Comparison of ENCODE assay signal across 9 mouse cellular contexts in genomic region chr14:72506723-72507420, GRCm38 (mm10). TPM values are rescaled to one million over a fixed set of nuclear protein-coding genes. Genes with fewer than 3 reads are reported as not detected.
DNase-seq lines count a peak whose midpoint lies in the region; ATAC-seq and TF ChIP-seq lines count a peak whose summit lies in the region.
"Had no signal": no experiment of that assay in that cellular context is flagged by ENCODE, and none has a peak within 500 bp of the region (broad histone marks: within the 10 kb centered on the region; RNA-seq: fewer than 3 reads in every experiment).

No protein-coding gene starts in this region.

- peak; percentile 24 for DNase-seq in embryo, embryonic 10 days (ENCODE audit: low spot score)
- no peak for DNase-seq in embryo, embryonic 10.5 days (ENCODE audit: low spot score)
- peak; percentile 41 for DNase-seq in ES-E14 (ENCODE audit: low read depth, low spot score)
- peak; percentile 91 for DNase-seq in midbrain, embryonic 11.5 days (ENCODE audit: low spot score, missing footprints)
- DNase-seq in left cerebral cortex, adult 8-10 months (ENCODE audit: low spot score in 2 of 2): no peak
- DNase-seq in frontal cortex, postnatal 10 days (ENCODE audit: low spot score in 2 of 2): no peak
- no peak for DNase-seq in urinary bladder, postnatal 36 days (ENCODE audit: low spot score in 2 of 2)

- peaks cover 2 to 7% of the 10 kb centered on the region in 2 experiments; a peak in 2 of 4 replicates for H3K4me1 ChIP-seq in ES-E14 (ENCODE audit: control insufficient read depth in 2 of 2, insufficient read depth in 2 of 2, low read length in 2 of 2, poor library complexity in 1 of 2)
- H3K4me1 ChIP-seq in hindbrain, embryonic 13.5 days (replicated peaks): peaks cover 10% of the 10 kb centered on the region
- H3K4me1 ChIP-seq in midbrain, embryonic 11.5 days (ENCODE audit: control insufficient read depth, insufficient read depth, low read length): peaks cover 11% of the 10 kb centered on the region; the same call in 1 of the 2 replicates

- no peak overlapping the region for H3K27ac ChIP-seq in ES-E14 (ENCODE audit: insufficient read depth, low read depth, low read length, poor library complexity, severe bottlenecking)
- H3K27ac ChIP-seq in hindbrain, embryonic 13.5 days: no peak overlapping the region
- no peak overlapping the region for H3K27ac ChIP-seq in midbrain, embryonic 11.5 days (ENCODE audit: low read depth, low read length)
- H3K27ac ChIP-seq: macrophage had no signal

- H3K36me3 ChIP-seq in ES-E14 (ENCODE audit: control insufficient read depth, insufficient read depth, low read length, poor library complexity, severe bottlenecking): no peaks in the 10 kb centered on the region
- H3K36me3 ChIP-seq in hindbrain, embryonic 13.5 days: no peaks in the 10 kb centered on the region
- no peaks in the 10 kb centered on the region for H3K36me3 ChIP-seq in midbrain, embryonic 11.5 days (ENCODE audit: control insufficient read depth, insufficient read depth, low read length)

- no peak overlapping the region for H3K4me3 ChIP-seq in ES-E14 (ENCODE audit: insufficient read depth in 1 of 2, low read depth in 1 of 2, low read length in 2 of 2, poor library complexity in 1 of 2, severe bottlenecking in 1 of 2)
- H3K4me3 ChIP-seq in hindbrain, embryonic 13.5 days: peak overlapping the region; percentile 22
- H3K4me3 ChIP-seq in midbrain, embryonic 11.5 days (ENCODE audit: low read depth, low read length): peak overlapping the region; percentile 23

- H3K9ac ChIP-seq in ES-E14 (ENCODE audit: insufficient read depth, low read depth, low read length, poor library complexity, severe bottlenecking): no peak overlapping the region
- peak overlapping the region; percentile 58; the same call in 1 of the 2 replicates for H3K9ac ChIP-seq in hindbrain, embryonic 13.5 days
- H3K9ac ChIP-seq in midbrain, embryonic 11.5 days (ENCODE audit: low read length): peak overlapping the region; percentile 60

- 0 out of 2 replicates have a peak, but pooled peaks cover 7% of the 10 kb centered on the region for H3K27me3 ChIP-seq in hindbrain, embryonic 13.5 days
- H3K27me3 ChIP-seq in midbrain, embryonic 11.5 days (ENCODE audit: control insufficient read depth, insufficient read depth, low read length): no peaks in the 10 kb centered on the region

- H3K9me3 ChIP-seq in ES-E14 (ENCODE audit: control insufficient read depth, insufficient read depth, low read depth, low read length): no peaks in the 10 kb centered on the region
- H3K9me3 ChIP-seq in hindbrain, embryonic 13.5 days: no peaks in the 10 kb centered on the region
- H3K9me3 ChIP-seq in midbrain, embryonic 11.5 days (ENCODE audit: control insufficient read depth, low read length): no peaks in the 10 kb centered on the region

- WGBS in hindbrain, embryonic 13.5 days: 20% methylated on average over 11 of the region's 11 CpGs
- WGBS in midbrain, embryonic 11.5 days: 10% methylated on average over 11 of the region's 11 CpGs

- H3K4me2 ChIP-seq in hindbrain, embryonic 13.5 days: peak overlapping the region; percentile 51
- peak overlapping the region; percentile 52 for H3K4me2 ChIP-seq in midbrain, embryonic 11.5 days

- ATAC-seq in hindbrain, embryonic 13.5 days (ENCODE audit: low FRiP score): no peak
- ATAC-seq in midbrain, embryonic 11.5 days (ENCODE audit: low FRiP score): peak; percentile 45

- in situ Hi-C loops in ES-E14 (cut with MboI; ENCODE audit: low sequenced_read_pairs in 2 of 2, unreplicated experiment in 2 of 2): no loop called here

TF ChIP-seq in ES-E14, 5 proteins besides CTCF, POLR2A, EP300 and RAD21:
- no peak for TF ChIP-seq ZNF384 (IDR thresholded peaks at IDR 0.05; ENCODE audit: low read depth, low read length)
- no peak for TF ChIP-seq CHD2 (IDR thresholded peaks at IDR 0.05; ENCODE audit: low read depth, low read length)
- no peak for TF ChIP-seq MAFK (IDR thresholded peaks at IDR 0.05; ENCODE audit: insufficient read depth, low read depth, low read length)
- no peak for TF ChIP-seq HCFC1 (IDR thresholded peaks at IDR 0.05; ENCODE audit: borderline replicate concordance, insufficient read depth, low read length)
- no peak for TF ChIP-seq ZC3H11A (IDR thresholded peaks at IDR 0.05; ENCODE audit: borderline replicate concordance, low read depth, low read length)

RNA-seq across cellular contexts. Expression of gene Gm9195, which starts 15.2 kb away (rescaled TPM):
- total RNA-seq in ES-E14 (2012; rRNA removed): not detected in 2 replicates
- not detected in 2 replicates for polyA plus RNA-seq in hindbrain, embryonic 13.5 days (2015; fragmentation: Nextera tagmentation; extraction: Ambion mirVana)
- not detected in 2 replicates for polyA plus RNA-seq in midbrain, embryonic 11.5 days (2014; fragmentation: Nextera tagmentation; extraction: Ambion mirVana)
- total RNA-seq in left cerebral cortex, adult 8-10 months (2022): not detected
- polyA plus RNA-seq: macrophage had no signal

Comparison
In these comparisons a context has a peak if more than half of its experiments do, and no peak if none do; other contexts are left out.
1. DNase-seq: peak in embryo, embryonic 10 days (single experiment), ES-E14 (single experiment) and midbrain, embryonic 11.5 days (single experiment); none in embryo, embryonic 10.5 days (single experiment), left cerebral cortex, adult 8-10 months (0 of 2), frontal cortex, postnatal 10 days (0 of 2) and urinary bladder, postnatal 36 days (0 of 2).
2. H3K4me3 ChIP-seq: peak in hindbrain, embryonic 13.5 days (single experiment) and midbrain, embryonic 11.5 days (single experiment); none in ES-E14 (0 of 2).